Mouse (Mus musculus): Measurements from ENCODE around the gene Eef1e1. TPM values are rescaled to one million over a fixed set of nuclear protein-coding genes. Genes with fewer than 3 reads are reported as not detected.
A peak's percentile ranks its signal among the peaks of the same experiment; 100 is the strongest.

The Eef1e1 gene
- polyA plus RNA-seq, 1 experiment from 2014 or later: 24.5 TPM

DNA sequence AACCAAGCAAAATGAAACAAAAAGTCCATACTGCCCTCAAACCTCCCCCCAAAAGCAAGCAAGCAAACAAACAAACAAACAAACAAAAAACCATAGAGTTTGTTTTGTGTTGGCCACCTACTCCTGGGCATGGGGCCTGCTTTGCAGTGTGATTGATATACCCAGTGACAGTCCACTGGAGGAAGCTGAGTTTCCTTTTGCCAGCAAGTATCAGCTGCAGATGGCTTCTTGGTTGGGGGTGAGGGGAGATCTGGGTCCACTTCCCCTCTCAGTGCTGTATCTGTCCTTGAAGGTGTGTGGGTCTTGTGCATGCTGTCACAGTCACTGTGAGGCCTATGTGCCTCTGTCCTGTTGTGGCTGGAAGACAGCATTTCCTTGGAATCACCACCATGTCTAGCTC is 11.2 kb upstream of the Eef1e1 start:
- H3K27ac ChIP-seq (replicated peaks): no peak overlapping the region
- no peaks in the 10 kb centered on the region for H3K27me3 ChIP-seq (ENCODE audit: control insufficient read depth, insufficient read depth, low read length)
- H3K36me3 ChIP-seq (ENCODE audit: control insufficient read depth, insufficient read depth, low read length): no peaks in the 10 kb centered on the region
- H3K4me1 ChIP-seq (replicated peaks; ENCODE audit: control insufficient read depth, insufficient read depth): no peaks in the 10 kb centered on the region
- H3K9me3 ChIP-seq (ENCODE audit: control insufficient read depth, low read length): no peaks in the 10 kb centered on the region
- no peak for TF ChIP-seq CTCF (IDR thresholded peaks at IDR 0.05; ENCODE audit: low read depth)
- no peak for TF ChIP-seq EP300 (optimal IDR thresholded peaks at IDR 0.05)
- H3K4me2 ChIP-seq (replicated peaks; ENCODE audit: low read depth): no peak overlapping the region
- DNase-seq (ENCODE audit: low spot score) (no peak), ATAC-seq (ENCODE audit: low FRiP score, low TSS enrichment) (no peak)
- no peak overlapping the region for H3K4me3 ChIP-seq (ENCODE audit: low read depth, low read length)
- H3K9ac ChIP-seq (ENCODE audit: low read length): no peak overlapping the region

DNA sequence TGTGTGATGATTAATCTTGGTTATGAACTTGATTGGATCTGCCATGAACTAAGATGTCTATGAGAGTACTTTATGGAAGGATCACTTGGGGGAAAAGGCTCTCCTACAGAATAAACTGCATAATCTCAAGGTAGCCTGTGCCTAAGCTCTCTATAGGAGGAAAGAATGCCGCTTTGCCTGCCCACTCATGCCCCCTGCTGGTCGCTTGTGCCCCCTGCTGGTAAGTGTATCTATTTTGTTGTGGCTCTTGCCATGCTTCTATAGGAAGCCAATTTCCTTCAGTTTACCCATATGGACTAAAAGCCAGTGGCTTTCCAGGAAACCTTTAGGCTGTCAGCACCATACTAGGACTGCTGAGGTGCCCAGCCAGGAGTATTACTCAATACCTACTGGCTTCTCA is 9.7 kb upstream of the Eef1e1 start:
- peak; percentile 48 for DNase-seq (ENCODE audit: low spot score)
- Histone ChIP-seq H3K36me3 (ENCODE audit: control insufficient read depth, insufficient read depth, low read length) (no peaks in the 10 kb centered on the region), H3K9ac (ENCODE audit: low read length) (no peak overlapping the region), H3K4me3 (ENCODE audit: low read depth, low read length) (no peak overlapping the region), H3K27me3 (ENCODE audit: control insufficient read depth, insufficient read depth, low read length) (no peaks in the 10 kb centered on the region), H3K4me2 (replicated peaks; ENCODE audit: low read depth) (no peak overlapping the region), H3K9me3 (ENCODE audit: control insufficient read depth, low read length) (no peaks in the 10 kb centered on the region), H3K4me1 (replicated peaks; ENCODE audit: control insufficient read depth, insufficient read depth) (no peaks in the 10 kb centered on the region), H3K27ac (replicated peaks) (no peak overlapping the region)
- TF ChIP-seq CTCF (IDR thresholded peaks at IDR 0.05; ENCODE audit: low read depth): peak; percentile 70
- TF ChIP-seq EP300 (optimal IDR thresholded peaks at IDR 0.05): no peak
- WGBS: 45% methylated on average over 2 of the region's 2 CpGs
- ATAC-seq (ENCODE audit: low FRiP score, low TSS enrichment): no peak

DNA sequence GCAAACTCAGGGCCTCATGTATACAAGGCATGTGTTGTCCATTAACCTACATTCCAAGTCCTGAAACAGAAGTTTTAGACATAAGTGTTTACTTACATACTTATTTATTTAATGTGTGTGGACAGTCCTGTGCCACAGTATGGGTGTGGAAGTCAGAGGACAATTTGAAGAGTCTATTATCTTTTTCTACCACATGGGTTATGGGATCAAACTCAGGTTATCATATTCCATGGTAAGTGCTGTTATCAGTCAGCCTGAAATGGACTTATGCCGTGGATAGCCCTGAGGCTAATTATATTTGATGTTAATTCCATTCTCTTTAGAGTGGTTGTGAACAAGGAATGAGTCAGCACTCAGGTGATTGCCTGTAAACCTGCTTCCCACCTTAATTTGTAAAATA is 5.9 kb upstream of the Eef1e1 start:
- no peaks in the 10 kb centered on the region for H3K27me3 ChIP-seq (ENCODE audit: control insufficient read depth, insufficient read depth, low read length)
- 43% methylated on average over 1 of the region's 1 CpGs for WGBS
- no peak for ATAC-seq (ENCODE audit: low FRiP score, low TSS enrichment)

DNA sequence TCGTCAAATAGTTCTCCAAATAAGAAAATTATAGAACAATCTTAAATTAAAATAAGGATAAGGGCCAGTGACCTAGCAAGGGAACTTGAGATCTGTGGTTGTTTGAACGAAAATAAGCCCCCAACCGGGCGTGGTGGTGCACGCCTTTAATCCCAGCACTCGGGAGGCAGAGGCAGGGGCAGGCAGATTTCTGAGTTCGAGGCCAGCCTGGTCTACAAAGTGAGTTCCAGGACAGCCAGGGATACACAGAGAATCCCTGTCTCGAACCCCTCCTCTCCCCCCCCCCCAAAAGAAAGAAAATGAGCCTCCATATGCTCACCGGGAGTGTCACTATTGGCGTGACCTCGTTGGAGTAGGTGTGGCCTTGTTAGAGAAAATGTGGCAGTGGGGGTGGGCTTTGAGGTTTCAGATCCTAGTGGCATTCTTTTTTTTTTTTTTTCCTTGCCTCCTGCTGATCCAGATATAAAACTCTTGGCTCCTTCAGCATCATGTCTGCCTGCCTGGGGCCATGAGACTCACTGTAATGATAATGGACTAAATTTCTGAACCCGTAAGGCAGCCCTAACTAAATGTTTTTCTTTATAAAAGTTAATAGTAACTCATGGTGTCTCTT is 772 bp upstream of the Eef1e1 start:
- Histone ChIP-seq H3K9me3 (ENCODE audit: control insufficient read depth, low read length) (no peaks in the 10 kb centered on the region), H3K4me3 (ENCODE audit: low read depth, low read length) (no peak overlapping the region), H3K27me3 (ENCODE audit: control insufficient read depth, insufficient read depth, low read length) (no peaks in the 10 kb centered on the region), H3K4me1 (replicated peaks; ENCODE audit: control insufficient read depth, insufficient read depth) (peaks cover 4% of the 10 kb centered on the region; the same call in 1 of the 2 replicates), H3K4me2 (replicated peaks; ENCODE audit: low read depth) (no peak overlapping the region), H3K36me3 (ENCODE audit: control insufficient read depth, insufficient read depth, low read length) (peaks cover 2% of the 10 kb centered on the region; the same call in 1 of the 2 replicates), H3K27ac (replicated peaks) (no peak overlapping the region), H3K9ac (ENCODE audit: low read length) (no peak overlapping the region)
- no peak for TF ChIP-seq CTCF (IDR thresholded peaks at IDR 0.05; ENCODE audit: low read depth)
- TF ChIP-seq EP300 (optimal IDR thresholded peaks at IDR 0.05): no peak
- ATAC-seq (ENCODE audit: low FRiP score, low TSS enrichment) (no peak), DNase-seq (ENCODE audit: low spot score) (no peak)
- 91% methylated on average over 11 of the region's 12 CpGs for WGBS

More for the DNA sequence above, 5.9 kb upstream of the Eef1e1 start:
- DNase-seq (ENCODE audit: low spot score): no peak
- TF ChIP-seq EP300 (optimal IDR thresholded peaks at IDR 0.05) (no peak), CTCF (IDR thresholded peaks at IDR 0.05; ENCODE audit: low read depth) (no peak)
- no peaks in the 10 kb centered on the region for H3K9me3 ChIP-seq (ENCODE audit: control insufficient read depth, low read length)
- H3K4me3 ChIP-seq (ENCODE audit: low read depth, low read length): no peak overlapping the region
- H3K36me3 ChIP-seq (ENCODE audit: control insufficient read depth, insufficient read depth, low read length): no peaks in the 10 kb centered on the region
- H3K27ac ChIP-seq (replicated peaks): no peak overlapping the region
- H3K4me2 ChIP-seq (replicated peaks; ENCODE audit: low read depth): no peak overlapping the region
- no peak overlapping the region for H3K9ac ChIP-seq (ENCODE audit: low read length)
- no peaks in the 10 kb centered on the region for H3K4me1 ChIP-seq (replicated peaks; ENCODE audit: control insufficient read depth, insufficient read depth)

DNA sequence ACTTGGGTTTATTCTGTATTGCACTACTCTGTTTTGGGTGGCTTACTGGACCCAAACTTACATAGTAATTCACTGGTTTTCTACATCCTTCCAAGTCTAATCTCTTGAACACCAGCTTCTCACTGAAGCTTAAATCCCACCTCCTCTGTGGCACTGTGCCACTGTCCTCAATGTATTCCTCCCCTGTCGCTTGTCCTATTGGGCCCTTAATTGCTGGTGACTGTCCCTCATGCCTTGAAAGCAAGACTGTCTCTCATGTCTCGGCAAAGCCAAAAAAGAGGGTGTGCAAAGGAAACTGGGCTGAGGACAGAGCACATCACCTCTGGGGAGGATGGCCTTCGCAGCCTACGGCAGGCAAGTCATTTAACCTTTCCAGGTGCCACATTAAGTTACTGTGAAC is 993 bp downstream of the Eef1e1 start:
- ATAC-seq (ENCODE audit: low FRiP score, low TSS enrichment) (no peak), DNase-seq (ENCODE audit: low spot score) (no peak)
- Histone ChIP-seq H3K4me3 (ENCODE audit: low read depth, low read length) (peak overlapping the region; percentile 91), H3K4me1 (replicated peaks; ENCODE audit: control insufficient read depth, insufficient read depth) (peaks cover 4% of the 10 kb centered on the region; the same call in 1 of the 2 replicates), H3K9ac (ENCODE audit: low read length) (peak overlapping the region; percentile 79), H3K27me3 (ENCODE audit: control insufficient read depth, insufficient read depth, low read length) (no peaks in the 10 kb centered on the region), H3K36me3 (ENCODE audit: control insufficient read depth, insufficient read depth, low read length) (peaks cover 2% of the 10 kb centered on the region; the same call in 1 of the 2 replicates), H3K4me2 (replicated peaks; ENCODE audit: low read depth) (peak overlapping the region; percentile 62), H3K9me3 (ENCODE audit: control insufficient read depth, low read length) (no peaks in the 10 kb centered on the region), H3K27ac (replicated peaks) (no peak overlapping the region)
- TF ChIP-seq EP300 (optimal IDR thresholded peaks at IDR 0.05): no peak
- TF ChIP-seq CTCF (IDR thresholded peaks at IDR 0.05; ENCODE audit: low read depth): no peak
- WGBS: 32% methylated on average over 4 of the region's 4 CpGs

DNA sequence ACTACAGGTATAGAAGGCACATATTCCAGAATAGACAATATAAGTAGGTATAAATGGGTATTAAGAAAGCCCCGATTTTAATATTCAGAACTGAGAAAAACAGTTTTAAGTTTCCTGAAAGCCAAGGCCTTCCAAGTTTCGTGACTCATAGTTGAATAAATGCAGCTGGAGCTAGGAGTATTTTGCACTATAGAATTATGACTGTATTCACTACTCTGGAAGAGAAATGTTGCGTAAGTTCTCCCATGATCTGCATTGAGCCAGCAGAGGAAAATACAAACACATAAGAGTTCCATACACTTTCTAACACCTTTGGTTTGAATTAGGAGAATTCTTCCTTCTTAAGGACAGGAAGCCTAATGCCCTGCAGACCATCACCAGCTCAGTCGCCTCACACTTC is 8.6 kb downstream of the Eef1e1 start:
- Histone ChIP-seq H3K9ac (ENCODE audit: low read length) (no peak overlapping the region), H3K4me3 (ENCODE audit: low read depth, low read length) (no peak overlapping the region), H3K9me3 (ENCODE audit: control insufficient read depth, low read length) (no peaks in the 10 kb centered on the region), H3K27me3 (ENCODE audit: control insufficient read depth, insufficient read depth, low read length) (no peaks in the 10 kb centered on the region), H3K36me3 (ENCODE audit: control insufficient read depth, insufficient read depth, low read length) (peaks cover 5% of the 10 kb centered on the region; the same call in 1 of the 2 replicates), H3K4me2 (replicated peaks; ENCODE audit: low read depth) (no peak overlapping the region), H3K4me1 (replicated peaks; ENCODE audit: control insufficient read depth, insufficient read depth) (no peaks in the 10 kb centered on the region), H3K27ac (replicated peaks) (no peak overlapping the region)
- no peak for ATAC-seq (ENCODE audit: low FRiP score, low TSS enrichment)
- no peak for DNase-seq (ENCODE audit: low spot score)
- 78% methylated on average over 4 of the region's 4 CpGs for WGBS
- no peak for TF ChIP-seq EP300 (optimal IDR thresholded peaks at IDR 0.05)
- TF ChIP-seq CTCF (IDR thresholded peaks at IDR 0.05; ENCODE audit: low read depth): no peak

Data from stomach, postnatal 0 days (tissue).